Mouse (Mus musculus) CH12F3 (cell line): ENCODE results near the gene Shd.

Experiments used
- in situ Hi-C: fragments of 300-500 bp; cut with MboI; formaldehyde crosslinking; loops from 2 replicates; pipeline ENCODE4 v1.14.3; 2020; ENCODE audit warnings: low sequenced_read_pairs

Gene Shd

GRCm38 (mm10) chr17:55958918-55959728, 11.1 kb upstream of the Shd start, which contains the start of gene Yju2:
Gene Yju2, plus strand, starts transcription at chr17:55959099.
- in situ Hi-C loops: no loop called here

DNA sequence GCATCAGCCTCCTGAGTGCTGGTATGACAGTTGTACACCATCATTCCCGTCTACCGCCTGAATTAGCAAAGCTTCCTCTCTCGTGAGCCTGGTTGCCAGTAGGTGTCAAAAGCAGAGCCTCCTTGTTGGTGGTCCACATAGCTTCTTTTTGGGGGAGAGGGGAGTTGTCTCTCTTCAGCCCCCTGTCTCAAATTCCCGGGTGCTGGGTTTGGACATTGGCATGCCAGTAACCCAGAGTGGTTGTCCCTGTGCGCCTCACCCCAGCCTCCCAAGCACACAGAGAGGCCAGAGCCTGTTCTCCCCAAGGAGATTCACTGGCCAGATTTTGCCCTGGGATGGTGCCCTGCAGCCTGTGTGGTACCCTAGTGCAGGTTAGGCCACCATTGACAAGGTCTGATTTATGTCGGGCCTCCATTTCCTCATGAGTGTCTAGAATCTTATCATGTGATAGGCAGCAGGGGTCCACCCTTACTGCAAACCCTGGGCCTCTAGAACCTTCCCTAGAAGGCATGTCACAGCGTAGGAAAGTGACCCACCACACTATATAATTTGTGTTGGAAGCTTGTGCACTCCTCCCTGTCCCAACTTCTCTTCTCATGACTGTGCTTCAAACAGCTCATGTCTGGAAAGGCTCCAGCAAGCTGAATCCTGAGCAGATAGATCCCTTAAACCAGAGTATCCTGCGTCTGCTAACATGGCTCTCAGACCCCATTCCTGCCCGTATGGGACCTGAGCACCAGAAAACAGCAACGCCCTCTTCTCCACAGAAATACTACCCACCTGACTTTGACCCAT, 10.1 kb upstream of the Shd start:
- in situ Hi-C loops: no loop called here

DNA sequence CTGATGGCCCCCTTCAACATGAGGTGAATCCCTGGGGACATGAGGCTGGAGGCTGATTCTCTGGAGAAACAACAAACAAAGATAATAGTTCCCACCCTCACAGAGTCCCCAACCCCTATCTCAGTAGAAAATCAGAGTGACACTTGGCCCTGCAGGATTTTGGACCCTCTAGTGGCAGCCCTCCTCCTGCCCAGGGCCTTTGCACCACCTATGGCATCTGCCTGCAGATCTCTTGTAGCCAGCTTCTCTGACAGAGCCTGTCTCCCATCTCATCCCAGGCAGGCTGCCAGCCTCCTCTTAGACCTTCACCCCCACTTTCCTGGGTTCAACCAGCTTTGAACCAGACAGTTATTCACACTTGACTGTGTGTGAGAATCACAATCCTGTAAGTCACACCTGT, 9.5 kb upstream of the Shd start:
- in situ Hi-C loops: no loop called here

- in situ Hi-C loops: no loop called here
Measured at GRCm38 (mm10) chr17:55961631-55962030, 8.6 kb upstream of the Shd start.

GRCm38 (mm10) chr17:55963171-55963570, 7.1 kb upstream of the Shd start:
- in situ Hi-C loops: no loop called here

DNA sequence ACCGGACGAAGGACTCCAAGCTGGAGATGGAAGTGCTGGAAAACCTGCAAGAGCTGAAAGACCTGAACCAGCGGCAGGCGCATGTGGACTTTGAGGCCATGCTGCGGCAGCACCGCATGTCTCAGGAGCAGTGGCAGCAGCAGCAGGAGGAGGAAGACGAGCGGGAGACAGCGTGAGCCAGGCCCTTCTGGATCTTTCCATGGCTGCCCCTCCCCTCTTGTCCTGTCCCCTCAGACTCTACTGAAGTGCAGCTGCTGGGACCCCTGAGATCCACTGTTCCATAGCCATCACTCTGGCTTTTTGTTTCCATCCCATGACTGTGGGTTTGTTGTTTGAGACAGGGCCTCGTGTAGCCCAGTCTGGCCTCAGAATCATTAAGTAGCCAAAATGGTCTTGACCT, 5.8 kb upstream of the Shd start:
- in situ Hi-C loops: no loop called here

DNA sequence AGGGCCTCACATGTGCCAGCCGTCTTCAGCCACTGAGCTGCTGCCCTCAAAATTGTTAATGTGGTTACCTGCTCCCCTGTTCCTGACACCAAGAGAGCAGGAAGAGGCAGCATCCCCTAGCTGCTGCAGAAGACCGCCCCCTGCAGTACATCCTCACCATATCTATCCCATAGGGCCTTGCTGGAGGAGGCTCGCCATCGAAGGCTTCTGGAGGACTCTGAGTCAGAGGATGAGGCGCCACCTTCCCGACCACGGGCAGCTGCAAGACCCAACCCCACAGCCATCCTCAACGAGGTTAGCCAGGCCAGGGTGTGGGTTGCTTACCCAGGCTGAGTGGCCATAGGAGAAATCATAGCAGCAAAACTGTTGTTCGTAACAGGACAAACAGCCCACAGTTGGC, 5.3 kb upstream of the Shd start:
- in situ Hi-C loops: no loop called here

- in situ Hi-C loops: no loop called here
Measured at GRCm38 (mm10) chr17:55967186-55967585, 3.1 kb upstream of the Shd start.

DNA sequence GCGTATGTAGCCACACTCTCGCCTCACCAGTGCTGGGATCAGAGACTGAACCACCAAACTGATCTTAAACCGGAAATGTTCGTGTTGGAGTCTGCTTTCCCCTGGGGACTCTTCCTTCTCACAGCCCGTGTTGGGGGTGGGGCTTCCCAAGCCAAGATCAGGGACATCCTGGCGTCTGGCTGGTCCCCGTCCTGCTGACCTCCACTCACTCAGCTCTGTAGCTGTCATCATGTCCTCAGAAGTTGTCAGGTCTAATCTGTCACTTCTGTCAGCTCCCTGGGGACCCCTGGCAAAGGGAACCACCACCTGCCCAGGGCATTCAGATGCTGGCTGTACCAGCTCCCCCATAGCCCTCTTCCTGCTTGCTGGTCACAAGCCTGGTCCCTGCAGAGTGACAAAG, 2.1 kb upstream of the Shd start:
- in situ Hi-C loops: no loop called here

GRCm38 (mm10) chr17:55969560-55969959, 707 bp upstream of the Shd start:
- in situ Hi-C loops: no loop called here

DNA sequence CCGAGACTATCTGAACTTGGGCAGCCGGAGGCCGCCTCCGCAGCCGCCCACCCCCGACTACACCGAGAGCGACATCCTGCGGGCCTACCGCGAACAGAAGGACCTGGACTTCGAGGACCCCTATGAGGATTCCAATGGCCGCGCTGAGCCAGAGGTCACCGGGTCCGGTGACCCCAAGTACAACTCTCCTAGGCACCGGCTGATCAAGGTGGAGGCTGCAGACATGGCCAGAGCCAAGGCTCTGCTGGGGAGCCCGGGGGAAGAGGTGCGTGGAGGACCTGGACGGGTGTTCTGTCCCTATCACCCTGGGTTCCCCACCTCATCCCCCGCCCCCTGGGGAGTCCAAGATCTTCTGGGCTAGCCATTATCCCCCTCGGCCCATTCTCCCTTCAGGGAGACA, 1.2 kb downstream of the Shd start:
- in situ Hi-C loops: no loop called here

GRCm38 (mm10) chr17:55976255-55976862, 6.1 kb downstream of the Shd start:
- in situ Hi-C loops: no loop called here

GRCm38 (mm10) chr17:55977301-55977700, 7.0 kb downstream of the Shd start:
- in situ Hi-C loops: no loop called here

- in situ Hi-C loops: no loop called here
Measured at GRCm38 (mm10) chr17:55986030-55986961, 16.0 kb downstream of the Shd start, which contains the start of gene Fsd1. Gene Fsd1, plus strand, starts transcription at chr17:55986509.

DNA sequence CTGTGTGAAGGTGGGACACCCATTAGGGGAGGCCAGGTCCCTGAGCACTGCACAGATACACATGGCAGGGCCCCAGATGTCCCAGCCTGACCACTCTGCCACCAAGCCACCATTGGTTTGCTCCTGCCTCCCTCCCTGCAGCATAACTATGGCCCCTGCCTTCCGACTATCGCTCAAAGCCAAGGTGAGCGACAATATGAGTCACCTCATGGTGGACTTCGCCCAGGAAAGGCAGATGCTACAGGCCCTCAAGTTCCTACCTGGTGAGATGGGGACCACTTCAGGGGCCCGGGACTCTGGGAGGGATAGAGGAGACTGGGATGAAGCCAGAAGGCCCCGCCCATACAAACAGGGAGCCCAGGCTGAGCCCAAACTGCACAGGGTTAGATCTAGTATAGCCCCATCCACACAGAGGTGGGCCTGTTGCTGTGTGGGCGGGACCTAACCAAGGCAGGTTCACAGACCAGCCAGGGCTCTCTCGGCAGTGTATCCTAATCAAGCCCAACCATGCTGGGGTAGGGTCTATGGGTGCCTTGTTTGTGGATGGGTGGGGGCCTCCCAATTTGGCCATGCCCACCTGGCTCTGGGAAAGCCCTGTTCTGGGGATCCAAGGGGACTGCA, 20.1 kb downstream of the Shd start:
- in situ Hi-C loops: no loop called here

- in situ Hi-C loops: no loop called here
Measured at GRCm38 (mm10) chr17:55996007-55996406, 25.7 kb downstream of the Shd start.

DNA sequence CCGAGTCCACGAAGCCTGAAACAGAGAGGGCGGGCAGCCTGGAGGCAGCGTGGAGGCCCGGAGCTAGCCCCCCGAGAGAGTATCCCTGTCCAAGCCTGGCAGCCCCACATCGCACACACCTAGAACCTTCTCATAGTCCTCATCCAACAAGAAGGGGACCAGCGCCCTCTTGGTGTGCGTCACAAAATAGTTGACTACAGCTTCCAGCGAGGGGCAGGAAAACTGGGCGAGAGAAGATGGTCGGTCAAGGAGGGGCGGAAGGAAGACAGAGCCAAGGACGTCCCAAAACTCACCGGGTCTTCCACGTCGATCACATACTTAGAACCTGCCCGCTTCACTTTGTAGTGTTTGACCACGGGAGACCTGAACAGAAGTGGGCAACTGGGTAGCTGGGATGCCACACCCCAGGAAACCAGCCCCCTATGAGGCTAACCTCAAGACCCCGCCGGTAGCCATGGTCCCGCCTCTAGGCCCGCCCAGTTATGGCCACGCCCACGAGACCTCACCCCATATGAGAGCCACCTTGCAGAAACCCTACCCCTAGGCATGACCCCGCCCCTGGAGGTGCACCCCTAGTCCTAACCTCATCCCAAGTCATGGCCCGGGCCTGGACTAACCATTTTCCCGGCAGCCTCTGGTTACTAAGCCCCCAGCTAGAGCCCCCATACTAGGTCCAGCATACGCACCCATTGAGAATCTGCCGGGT, 29.7 kb downstream of the Shd start:
- in situ Hi-C loops: no loop called here

DNA sequence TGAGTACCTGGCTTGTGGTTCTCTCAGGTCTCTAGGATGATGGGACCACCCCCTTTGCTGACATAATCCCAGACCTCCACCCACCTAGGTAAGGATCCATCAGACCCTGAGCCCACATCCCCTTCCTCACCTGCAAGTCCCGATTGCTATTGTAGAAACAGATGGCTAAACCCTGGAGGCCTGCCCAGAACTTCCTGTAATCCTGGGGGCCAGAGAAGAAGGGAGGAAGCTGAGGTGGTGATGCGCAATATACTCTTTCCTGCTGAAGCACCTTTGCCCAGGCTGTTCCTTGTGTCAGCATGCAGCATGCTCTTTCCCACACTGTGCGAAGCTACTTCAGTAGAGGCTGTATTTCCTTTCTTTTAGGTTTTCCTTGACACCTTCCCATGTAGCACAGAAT, 32.7 kb downstream of the Shd start:
- in situ Hi-C loops: no loop called here

GRCm38 (mm10) chr17:56005415-56006061, 35.3 kb downstream of the Shd start, which contains the start of the genes Stap2 and Mpnd:
Gene Stap2, minus strand, starts transcription at chr17:56005584.
Gene Mpnd, plus strand, starts transcription at chr17:56005711.
- in situ Hi-C loops: no loop called here
